Mouse (Mus musculus) G1E (cell line): ENCODE results near the gene Pcp4l1.

Experiments
- CTCF ChIP-seq: IDR thresholded peaks from 2 replicates; pipeline ENCODE4 v1.5.1; 2012; ENCODE audit warnings: low read depth, low read length, inconsistent platforms, mixed read lengths
- GATA1 ChIP-seq: IDR thresholded peaks from 2 replicates; pipeline ENCODE4 v1.6.1; 2012; ENCODE audit warnings: borderline replicate concordance, low read length, inconsistent platforms, mixed read lengths
- GATA2 ChIP-seq: IDR thresholded peaks from 2 replicates; pipeline ENCODE4 v1.6.1; 2012; ENCODE audit warnings: low read depth, low read length, inconsistent platforms, borderline replicate concordance
- POLR2AphosphoS5 ChIP-seq: IDR thresholded peaks from 2 replicates; pipeline ENCODE4 v1.6.1; 2012; ENCODE audit warnings: low read depth, low read length, inconsistent platforms; ENCODE audit not compliant: insufficient replicate concordance
- TAL1 ChIP-seq: conservative IDR thresholded peaks from 2 replicates; pipeline ENCODE4 v1.6.1; 2012; ENCODE audit warnings: low read depth, low read length, inconsistent platforms, mixed read lengths

DNA sequence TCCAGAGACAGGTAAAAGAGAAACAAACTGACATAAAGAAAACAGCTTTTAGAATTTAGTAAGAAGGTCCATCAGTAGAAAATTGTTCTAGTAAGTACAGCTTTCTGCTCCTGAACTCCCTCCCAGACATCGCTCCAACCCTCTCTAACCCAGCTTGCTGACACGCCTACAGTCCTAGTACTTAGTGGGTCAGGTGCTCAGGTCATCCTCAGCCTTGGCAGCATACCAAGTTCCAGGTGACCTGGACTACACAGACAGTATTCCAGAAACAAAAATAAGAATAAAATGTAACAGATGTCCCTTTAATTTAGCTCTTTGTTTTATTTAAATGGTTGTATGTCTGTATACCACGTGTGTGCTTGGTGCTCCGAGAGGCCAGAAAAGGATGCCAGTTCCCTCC lies 44.1 kb downstream of the Pcp4l1 start:
- TF ChIP-seq CTCF (no peak), GATA1 (no peak), POLR2AphosphoS5 (no peak), GATA2 (no peak), TAL1 (no peak)
